Mouse (Mus musculus): ENCODE data around the gene Tyw3. TPM values are rescaled to one million over a fixed set of nuclear protein-coding genes. Genes with fewer than 3 reads are reported as not detected.
A peak's percentile ranks its signal among the peaks of the same experiment; 100 is the strongest.

Gene Tyw3
- polyA plus RNA-seq, 1 experiment from 2014 or later = 12.5 TPM

DNA sequence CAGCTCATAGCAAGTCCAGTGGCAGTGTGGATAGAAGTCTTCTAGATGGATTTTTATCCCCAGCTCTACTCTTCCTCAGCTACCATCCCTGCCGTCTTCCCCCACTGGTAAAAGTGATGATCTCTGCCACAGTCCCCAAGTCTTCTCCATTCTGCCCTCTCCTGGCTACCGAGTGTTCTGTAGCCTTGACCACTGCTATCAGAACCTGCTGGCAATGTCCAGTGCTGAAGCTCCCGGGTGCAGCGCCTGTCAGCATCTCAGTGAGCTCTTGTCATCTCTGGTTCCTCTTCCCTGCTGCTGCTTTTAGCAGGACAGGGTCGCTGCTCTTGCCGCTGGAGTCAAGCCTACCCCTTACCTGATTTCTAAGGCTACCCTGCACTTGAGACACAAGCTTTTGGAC, 70.3 kb downstream of the Tyw3 start:
- no peaks in the 10 kb centered on the region for H3K9me3 ChIP-seq (ENCODE audit: control insufficient read depth, low read length)
- H3K4me1 ChIP-seq (replicated peaks; ENCODE audit: control insufficient read depth, insufficient read depth, low read length) = no peaks in the 10 kb centered on the region
- no peak overlapping the region for H3K4me2 ChIP-seq (ENCODE audit: low read length)
- no peaks in the 10 kb centered on the region for H3K36me3 ChIP-seq (ENCODE audit: control insufficient read depth, insufficient read depth, low read length)
- H3K9ac ChIP-seq (ENCODE audit: low read length) = no peak overlapping the region
- 40% methylated on average over 6 of the region's 6 CpGs for WGBS
- H3K4me3 ChIP-seq (ENCODE audit: low read depth, low read length) = no peak overlapping the region
- no peak overlapping the region for H3K27ac ChIP-seq (ENCODE audit: low read depth)
- no peak for ATAC-seq (replicated peaks; ENCODE audit: low FRiP score, low TSS enrichment, low read depth)
- H3K27me3 ChIP-seq (replicated peaks; ENCODE audit: control insufficient read depth, insufficient read depth, low read length) = peaks cover 31% of the 10 kb centered on the region
- DNase-seq (ENCODE audit: low spot score) = peak; percentile 50

Other genes starting within 250 kb of the Tyw3 start
- 22.3 and 25.0 TPM in 2 replicates for gene Cryz, start 393 bp downstream of the Tyw3 start, polyA plus RNA-seq (2014; fragmentation: Nextera tagmentation; extraction: Ambion mirVana)
- 0.09 and 0.55 TPM in 2 replicates for gene Erich3, start 66.8 kb upstream of the Tyw3 start, polyA plus RNA-seq (2014; fragmentation: Nextera tagmentation; extraction: Ambion mirVana)